Mouse (Mus musculus): ENCODE results near the gene Rasl10a. TPM values are rescaled to one million over a fixed set of nuclear protein-coding genes. Genes with fewer than 3 reads are reported as not detected.

Rasl10a gene
- polyA plus RNA-seq, 1 experiment from 2014 or later = 0.37 TPM

GRCm38 (mm10) chr11:5033136-5033535 is 24.8 kb upstream of the Rasl10a start:
- peaks cover 95% of the 10 kb centered on the region for H3K36me3 ChIP-seq
- H3K4me1 ChIP-seq = no peaks in the 10 kb centered on the region
- H3K9me3 ChIP-seq = no peaks in the 10 kb centered on the region
- H3K27ac ChIP-seq (replicated peaks) = no peak overlapping the region
- H3K4me2 ChIP-seq (replicated peaks) = no peak overlapping the region
- ATAC-seq (ENCODE audit: low FRiP score, low read depth) = no peak
- H3K9ac ChIP-seq (replicated peaks) = no peak overlapping the region
- no peak overlapping the region for H3K4me3 ChIP-seq
- 100% methylated on average over 3 of the region's 3 CpGs for WGBS
- no peaks in the 10 kb centered on the region for H3K27me3 ChIP-seq

- no peak overlapping the region for H3K9ac ChIP-seq (replicated peaks)
- H3K4me2 ChIP-seq (replicated peaks) = no peak overlapping the region
- no peak overlapping the region for H3K4me3 ChIP-seq
- 93% methylated on average over 4 of the region's 4 CpGs for WGBS
- peaks cover 99% of the 10 kb centered on the region for H3K36me3 ChIP-seq
- H3K4me1 ChIP-seq = no peaks in the 10 kb centered on the region
- H3K9me3 ChIP-seq = no peaks in the 10 kb centered on the region
- ATAC-seq (ENCODE audit: low FRiP score, low read depth) = no peak
- H3K27me3 ChIP-seq = no peaks in the 10 kb centered on the region
- no peak overlapping the region for H3K27ac ChIP-seq (replicated peaks)
Measured at GRCm38 (mm10) chr11:5035421-5035820, 22.5 kb upstream of the Rasl10a start.

DNA sequence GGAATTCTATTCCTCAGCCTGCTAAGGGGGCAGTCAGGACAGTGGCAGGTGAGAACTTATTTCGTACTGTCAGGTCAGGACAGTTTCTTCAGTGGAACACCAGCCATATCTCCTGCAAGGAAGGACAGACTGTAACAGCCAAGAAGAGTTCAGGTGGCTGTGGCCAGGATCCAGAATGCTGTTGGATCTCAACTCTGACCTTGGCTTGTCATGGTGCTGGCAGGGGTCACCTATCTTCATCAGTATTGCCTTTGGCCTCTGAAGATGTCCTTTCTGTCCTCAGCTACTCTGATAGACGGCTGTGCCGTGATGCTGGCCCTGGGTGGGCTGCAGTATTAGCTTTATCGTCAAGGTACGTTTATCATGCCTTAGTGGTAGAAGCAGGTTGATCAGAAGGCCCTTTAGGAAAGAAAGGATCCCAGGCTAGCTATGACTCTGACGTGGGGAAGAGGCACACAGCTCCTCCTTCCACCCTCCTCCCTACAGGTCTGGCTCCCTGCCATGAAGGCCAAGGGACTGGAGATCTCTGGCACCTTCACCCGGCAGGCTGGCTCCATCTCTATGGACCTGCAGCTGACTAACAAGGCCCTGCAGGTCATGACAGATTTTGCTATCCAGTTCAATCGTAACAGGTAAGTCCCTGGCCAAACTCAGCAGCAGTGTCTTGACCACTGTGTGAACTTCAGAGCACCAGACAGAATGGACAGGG is 20.6 kb upstream of the Rasl10a start:
- ATAC-seq (ENCODE audit: low FRiP score, low read depth) = no peak
- WGBS = 89% methylated on average over 8 of the region's 8 CpGs
- Histone ChIP-seq H3K36me3 (peaks cover 99% of the 10 kb centered on the region), H3K9ac (replicated peaks) (no peak overlapping the region), H3K4me2 (replicated peaks) (no peak overlapping the region), H3K4me1 (no peaks in the 10 kb centered on the region), H3K27ac (replicated peaks) (no peak overlapping the region), H3K4me3 (no peak overlapping the region), H3K27me3 (no peaks in the 10 kb centered on the region), H3K9me3 (no peaks in the 10 kb centered on the region)

GRCm38 (mm10) chr11:5040585-5040984 is 17.3 kb upstream of the Rasl10a start:
- Histone ChIP-seq H3K4me2 (replicated peaks) (no peak overlapping the region), H3K36me3 (peaks cover 75% of the 10 kb centered on the region), H3K27ac (replicated peaks) (no peak overlapping the region), H3K4me3 (no peak overlapping the region), H3K27me3 (no peaks in the 10 kb centered on the region), H3K4me1 (no peaks in the 10 kb centered on the region), H3K9ac (replicated peaks) (no peak overlapping the region), H3K9me3 (no peaks in the 10 kb centered on the region)
- ATAC-seq (ENCODE audit: low FRiP score, low read depth) = no peak
- WGBS = 96% methylated on average over 5 of the region's 5 CpGs

DNA sequence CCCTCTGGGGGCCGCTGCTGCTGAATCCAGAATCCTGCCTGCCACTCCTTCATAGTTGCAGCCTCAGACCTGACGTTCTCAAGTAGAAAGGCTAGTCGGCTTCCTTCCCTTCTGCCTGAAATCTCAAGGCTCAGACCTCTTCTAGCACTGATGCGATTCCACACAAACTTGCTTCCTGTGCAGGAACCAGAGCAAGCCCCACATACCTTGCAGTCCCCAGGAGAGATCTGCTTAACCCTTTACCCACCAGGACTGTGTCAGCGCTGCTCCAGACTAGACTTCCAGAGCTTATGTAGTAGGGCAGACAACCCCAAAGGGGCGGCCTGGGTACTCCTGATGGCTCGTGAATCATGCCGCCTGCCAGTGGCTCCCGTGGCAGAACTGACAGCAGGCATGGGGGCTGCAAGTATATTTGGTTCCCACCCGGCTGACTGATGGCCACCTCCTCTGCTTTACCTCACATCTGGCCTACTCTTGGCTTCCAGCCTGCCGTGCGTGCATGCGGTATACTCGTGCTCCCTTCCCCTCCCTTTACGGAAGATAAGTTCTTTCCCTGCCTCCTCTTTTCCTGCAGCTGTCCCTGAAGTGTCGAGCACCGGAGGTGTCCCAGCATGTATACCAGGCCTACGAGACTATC is 16.7 kb upstream of the Rasl10a start:
- Histone ChIP-seq H3K27me3 (no peaks in the 10 kb centered on the region), H3K36me3 (peaks cover 68% of the 10 kb centered on the region), H3K27ac (replicated peaks) (no peak overlapping the region), H3K9me3 (no peaks in the 10 kb centered on the region), H3K4me2 (replicated peaks) (no peak overlapping the region), H3K4me1 (no peaks in the 10 kb centered on the region), H3K4me3 (no peak overlapping the region), H3K9ac (replicated peaks) (no peak overlapping the region)
- 83% methylated on average over 18 of the region's 18 CpGs for WGBS
- no peak for ATAC-seq (ENCODE audit: low FRiP score, low read depth)

DNA sequence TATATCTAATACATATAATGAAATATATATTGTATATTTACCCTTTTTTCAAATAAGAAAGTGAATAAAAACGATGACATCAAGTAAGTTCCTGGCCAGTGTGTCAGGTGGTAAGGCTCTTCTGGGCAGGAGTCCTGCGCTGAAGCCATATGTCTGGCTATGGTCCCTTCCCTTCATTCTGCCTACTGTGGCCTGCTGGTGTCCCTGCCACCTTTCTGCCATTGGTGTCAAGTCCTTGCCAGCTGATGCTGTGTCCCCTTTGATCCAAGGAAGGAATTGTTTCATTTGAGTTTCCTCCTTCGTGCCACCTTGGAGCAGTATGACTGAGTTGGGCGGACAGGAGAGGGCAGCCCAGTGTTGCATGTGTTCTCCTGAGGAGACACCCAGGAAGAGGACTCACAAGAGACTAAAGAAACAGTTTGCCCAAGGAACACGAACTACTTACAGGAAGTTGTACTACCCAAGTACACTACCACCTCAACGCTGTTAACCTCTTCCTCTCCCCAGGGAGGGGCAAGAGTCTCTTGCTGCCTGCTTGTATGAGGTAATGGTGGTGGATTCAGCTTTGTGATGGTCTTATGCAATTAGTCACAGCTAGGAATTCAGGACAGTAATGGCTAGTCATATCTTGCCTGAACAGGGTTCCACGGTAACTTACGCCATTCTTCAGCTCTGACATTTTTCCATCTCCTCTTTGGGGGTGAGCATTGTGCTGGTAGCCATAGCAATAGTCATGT is 15.1 kb upstream of the Rasl10a start:
- 95% methylated on average over 8 of the region's 8 CpGs for WGBS
- peaks cover 52% of the 10 kb centered on the region for H3K36me3 ChIP-seq
- H3K27ac ChIP-seq (replicated peaks) = no peak overlapping the region
- H3K4me1 ChIP-seq = no peaks in the 10 kb centered on the region
- no peaks in the 10 kb centered on the region for H3K9me3 ChIP-seq
- H3K4me2 ChIP-seq (replicated peaks) = no peak overlapping the region
- no peak for ATAC-seq (ENCODE audit: low FRiP score, low read depth)
- H3K27me3 ChIP-seq = no peaks in the 10 kb centered on the region
- no peak overlapping the region for H3K4me3 ChIP-seq
- H3K9ac ChIP-seq (replicated peaks) = no peak overlapping the region

- peaks cover 17% of the 10 kb centered on the region for H3K36me3 ChIP-seq
- 55% methylated on average over 12 of the region's 12 CpGs for WGBS
- no peak overlapping the region for H3K4me3 ChIP-seq
- no peak overlapping the region for H3K27ac ChIP-seq (replicated peaks)
- H3K4me1 ChIP-seq = no peaks in the 10 kb centered on the region
- no peak for ATAC-seq (ENCODE audit: low FRiP score, low read depth)
- no peak overlapping the region for H3K4me2 ChIP-seq (replicated peaks)
- H3K27me3 ChIP-seq = no peaks in the 10 kb centered on the region
- H3K9ac ChIP-seq (replicated peaks) = no peak overlapping the region
- no peaks in the 10 kb centered on the region for H3K9me3 ChIP-seq
Measured at GRCm38 (mm10) chr11:5046321-5046926, 11.5 kb upstream of the Rasl10a start.

DNA sequence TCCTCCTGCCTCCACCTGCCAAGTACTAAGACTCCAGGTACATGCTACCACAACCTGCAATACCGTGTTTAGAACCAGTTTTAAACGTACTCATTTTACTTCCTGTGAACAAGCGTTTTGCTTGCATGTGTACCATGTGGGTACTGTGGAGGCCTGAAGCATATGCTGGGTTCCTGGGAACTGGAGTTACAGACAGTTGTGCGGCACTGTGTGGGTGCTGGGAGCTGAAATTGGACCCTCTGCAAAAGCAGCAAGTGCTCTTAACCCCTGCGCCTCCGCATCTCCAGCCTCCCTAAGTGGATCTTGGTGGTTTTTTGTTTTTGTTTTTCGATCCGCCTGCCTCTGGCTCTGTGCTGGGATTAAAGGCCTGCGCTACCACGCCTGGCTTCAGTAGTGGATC is 6.3 kb upstream of the Rasl10a start:
- H3K27me3 ChIP-seq = peaks cover 14% of the 10 kb centered on the region
- no peak overlapping the region for H3K27ac ChIP-seq (replicated peaks)
- H3K9ac ChIP-seq (replicated peaks) = no peak overlapping the region
- no peak overlapping the region for H3K4me3 ChIP-seq
- H3K4me1 ChIP-seq = peaks cover 10% of the 10 kb centered on the region
- H3K4me2 ChIP-seq (replicated peaks) = no peak overlapping the region
- no peak for ATAC-seq (ENCODE audit: low FRiP score, low read depth)
- WGBS = 77% methylated on average over 10 of the region's 10 CpGs
- no peaks in the 10 kb centered on the region for H3K36me3 ChIP-seq
- no peaks in the 10 kb centered on the region for H3K9me3 ChIP-seq

DNA sequence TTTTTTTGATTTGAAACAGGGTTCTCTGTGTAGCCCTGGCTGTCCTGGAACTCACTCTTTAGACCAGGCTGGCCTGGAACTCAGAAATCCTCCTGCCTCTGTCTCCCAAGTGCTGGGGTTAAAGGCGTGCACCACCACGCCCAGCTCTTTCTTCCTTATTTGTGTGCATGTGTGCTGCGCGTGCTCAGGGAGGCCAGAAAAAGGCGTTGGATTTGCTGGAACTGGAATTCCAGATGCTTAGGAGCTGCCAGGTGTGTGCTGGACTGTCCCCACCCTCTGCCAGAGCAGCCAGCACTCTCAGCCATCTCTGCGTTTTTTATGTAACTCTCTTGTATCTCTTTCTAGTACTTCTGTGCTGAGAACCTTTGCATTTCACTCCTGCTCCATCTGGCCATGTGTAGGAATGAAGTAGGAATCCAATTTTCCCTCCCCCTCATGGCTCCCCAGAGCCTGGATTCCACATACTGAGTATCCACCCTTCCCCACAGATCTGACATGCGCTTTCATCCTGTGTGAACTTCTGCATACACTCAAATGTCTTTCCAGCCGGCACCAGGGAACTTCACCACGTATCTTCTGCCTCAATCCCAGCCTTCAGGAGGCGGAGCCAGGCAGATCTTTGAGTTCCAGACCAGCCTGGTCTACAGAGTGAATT is 5.6 kb upstream of the Rasl10a start:
- H3K4me2 ChIP-seq (replicated peaks) = no peak overlapping the region

DNA sequence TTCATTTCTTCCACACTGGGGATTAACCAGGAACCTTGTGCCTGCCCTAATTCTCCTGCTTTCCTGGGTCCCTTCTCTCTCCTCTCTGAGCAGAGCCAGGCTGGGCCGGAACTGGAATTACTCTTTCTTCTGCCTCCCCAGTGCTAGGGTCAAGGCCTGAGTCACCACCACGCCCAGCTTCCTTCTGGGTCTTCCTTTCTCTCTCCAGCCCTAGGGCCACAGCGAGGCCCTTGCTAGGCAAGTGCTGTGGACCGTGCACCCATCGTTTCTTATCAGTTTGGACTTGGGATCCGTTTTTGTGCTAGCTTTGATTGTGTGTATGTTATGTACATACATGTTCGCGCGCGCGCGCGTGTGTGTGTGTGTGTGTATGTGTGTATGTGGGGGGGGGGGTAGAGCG is 3.8 kb upstream of the Rasl10a start:
- no peaks in the 10 kb centered on the region for H3K36me3 ChIP-seq
- no peaks in the 10 kb centered on the region for H3K9me3 ChIP-seq
- no peak overlapping the region for H3K9ac ChIP-seq (replicated peaks)
- no peak for ATAC-seq (ENCODE audit: low FRiP score, low read depth)
- peaks cover 40% of the 10 kb centered on the region for H3K27me3 ChIP-seq
- H3K4me2 ChIP-seq (replicated peaks) = no peak overlapping the region
- 90% methylated on average over 14 of the region's 14 CpGs for WGBS
- H3K4me3 ChIP-seq = no peak overlapping the region
- H3K27ac ChIP-seq (replicated peaks) = no peak overlapping the region
- peaks cover 28% of the 10 kb centered on the region for H3K4me1 ChIP-seq

More for the DNA sequence above, 5.6 kb upstream of the Rasl10a start:
- H3K36me3 ChIP-seq = no peaks in the 10 kb centered on the region
- H3K27me3 ChIP-seq = peaks cover 21% of the 10 kb centered on the region
- WGBS = 81% methylated on average over 10 of the region's 10 CpGs
- no peak overlapping the region for H3K9ac ChIP-seq (replicated peaks)
- no peak overlapping the region for H3K4me3 ChIP-seq
- ATAC-seq (ENCODE audit: low FRiP score, low read depth) = no peak
- peaks cover 17% of the 10 kb centered on the region for H3K4me1 ChIP-seq
- H3K9me3 ChIP-seq = no peaks in the 10 kb centered on the region
- no peak overlapping the region for H3K27ac ChIP-seq (replicated peaks)

- Histone ChIP-seq H3K4me1 (peaks cover 28% of the 10 kb centered on the region), H3K27ac (replicated peaks) (no peak overlapping the region), H3K4me3 (no peak overlapping the region), H3K4me2 (replicated peaks) (no peak overlapping the region), H3K27me3 (peaks cover 47% of the 10 kb centered on the region), H3K9ac (replicated peaks) (no peak overlapping the region), H3K36me3 (no peaks in the 10 kb centered on the region), H3K9me3 (no peaks in the 10 kb centered on the region)
- WGBS = 76% methylated on average over 6 of the region's 6 CpGs
- no peak for ATAC-seq (ENCODE audit: low FRiP score, low read depth)
Measured at GRCm38 (mm10) chr11:5054874-5055273, 3.1 kb upstream of the Rasl10a start.
